Mouse (Mus musculus): ENCODE results near the gene Naa30.
"Not testable (repeated sequence)": the region's sequence is repeated elsewhere in the genome, so short reads cannot be mapped to it uniquely, and the experiment has no call there.

The Naa30 gene

GRCm38 (mm10) chr14:49171867-49172581 lies at the start of gene Naa30:
Gene Naa30, plus strand, starts transcription at chr14:49172226.
- peak; percentile 95 to 97 for DNase-seq (ENCODE audit: low read depth in 2 of 2, low spot score in 2 of 2)

- no peak for DNase-seq (ENCODE audit: low read depth in 2 of 2, low spot score in 2 of 2)
Measured at GRCm38 (mm10) chr14:49127162-49127779, 44.8 kb upstream of the Naa30 start.

- DNase-seq (ENCODE audit: low read depth in 2 of 2, low spot score in 2 of 2): no peak
Measured at GRCm38 (mm10) chr14:49128544-49129263, 43.3 kb upstream of the Naa30 start.

- no peak for DNase-seq (ENCODE audit: low read depth in 2 of 2, low spot score in 2 of 2)
Measured at GRCm38 (mm10) chr14:49132391-49132790, 39.6 kb upstream of the Naa30 start.

DNA sequence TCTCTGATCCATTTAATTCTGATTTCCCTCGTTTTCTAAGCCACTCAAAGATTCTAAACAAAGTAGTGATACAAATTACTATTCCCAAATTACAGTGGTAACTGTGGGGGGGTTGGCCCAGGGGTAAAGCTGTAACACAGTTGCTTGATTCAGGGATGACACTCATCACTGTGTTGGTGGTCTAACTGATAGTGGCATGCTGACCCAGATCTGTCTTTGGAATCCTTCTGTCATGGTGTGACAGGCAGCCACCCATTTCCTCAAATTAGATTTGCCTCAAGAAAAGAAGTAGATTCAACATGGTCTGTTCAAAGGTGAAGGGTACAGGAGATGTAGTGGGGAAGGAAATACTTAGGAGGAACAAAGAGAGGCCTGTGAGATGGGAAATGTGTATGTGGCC lies 33.9 kb upstream of the Naa30 start:
- no peak for DNase-seq (ENCODE audit: low read depth in 2 of 2, low spot score in 2 of 2)

- no peak for DNase-seq (ENCODE audit: low read depth in 2 of 2, low spot score in 2 of 2)
Measured at GRCm38 (mm10) chr14:49140756-49141155, 31.3 kb upstream of the Naa30 start.

DNA sequence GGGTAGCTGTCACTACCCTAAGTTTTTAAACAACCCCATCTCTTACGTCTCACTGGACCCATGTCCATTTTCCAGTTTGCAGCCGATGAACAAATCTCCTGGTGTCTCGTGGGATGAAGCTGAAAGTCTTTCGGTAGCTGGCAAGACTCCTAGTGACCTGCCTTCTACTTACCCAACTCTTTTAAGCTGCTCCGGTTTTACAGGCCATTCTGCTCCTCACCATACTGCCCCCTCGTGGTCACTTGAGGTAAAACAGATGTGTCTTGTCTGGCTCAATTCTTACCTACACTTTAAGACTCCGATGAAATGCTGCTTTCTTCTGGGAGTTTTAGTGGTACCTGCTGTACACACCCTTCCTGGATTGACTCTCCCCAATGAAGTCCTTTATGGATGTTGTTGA lies 18.2 kb upstream of the Naa30 start:
- DNase-seq (ENCODE audit: low read depth in 2 of 2, low spot score in 2 of 2): peak; percentile 77 to 84

DNA sequence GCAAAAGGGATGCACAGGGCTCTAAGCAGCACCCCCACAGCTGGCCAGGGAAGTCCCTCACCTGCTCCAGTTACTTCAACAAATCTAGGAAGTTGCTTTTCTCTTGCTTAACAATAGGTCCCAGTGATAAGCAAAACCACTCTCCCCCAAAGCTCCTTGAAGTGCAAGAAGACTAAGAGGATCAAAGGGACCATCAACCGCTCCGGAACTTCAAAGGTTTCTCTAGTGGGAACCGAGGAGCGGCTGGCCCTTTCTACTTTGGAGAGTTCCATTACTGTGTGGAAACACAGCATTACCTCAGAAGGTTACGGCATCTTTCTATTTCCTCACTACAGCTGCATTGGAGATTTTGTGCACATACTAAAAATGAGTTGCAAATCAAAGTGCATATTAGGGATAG lies 16.5 kb upstream of the Naa30 start:
- DNase-seq (ENCODE audit: low read depth in 2 of 2, low spot score in 2 of 2): peak; percentile 37 to 39

- no peak for DNase-seq (ENCODE audit: low read depth in 2 of 2, low spot score in 2 of 2)
Measured at GRCm38 (mm10) chr14:49158143-49158925, 13.7 kb upstream of the Naa30 start.

- DNase-seq (ENCODE audit: low read depth in 2 of 2, low spot score in 2 of 2): no peak
Measured at GRCm38 (mm10) chr14:49171286-49171685, 740 bp upstream of the Naa30 start.

GRCm38 (mm10) chr14:49172582-49172988 lies 559 bp downstream of the Naa30 start:
- peak; percentile 42 to 51 for DNase-seq (ENCODE audit: low read depth in 2 of 2, low spot score in 2 of 2)

DNA sequence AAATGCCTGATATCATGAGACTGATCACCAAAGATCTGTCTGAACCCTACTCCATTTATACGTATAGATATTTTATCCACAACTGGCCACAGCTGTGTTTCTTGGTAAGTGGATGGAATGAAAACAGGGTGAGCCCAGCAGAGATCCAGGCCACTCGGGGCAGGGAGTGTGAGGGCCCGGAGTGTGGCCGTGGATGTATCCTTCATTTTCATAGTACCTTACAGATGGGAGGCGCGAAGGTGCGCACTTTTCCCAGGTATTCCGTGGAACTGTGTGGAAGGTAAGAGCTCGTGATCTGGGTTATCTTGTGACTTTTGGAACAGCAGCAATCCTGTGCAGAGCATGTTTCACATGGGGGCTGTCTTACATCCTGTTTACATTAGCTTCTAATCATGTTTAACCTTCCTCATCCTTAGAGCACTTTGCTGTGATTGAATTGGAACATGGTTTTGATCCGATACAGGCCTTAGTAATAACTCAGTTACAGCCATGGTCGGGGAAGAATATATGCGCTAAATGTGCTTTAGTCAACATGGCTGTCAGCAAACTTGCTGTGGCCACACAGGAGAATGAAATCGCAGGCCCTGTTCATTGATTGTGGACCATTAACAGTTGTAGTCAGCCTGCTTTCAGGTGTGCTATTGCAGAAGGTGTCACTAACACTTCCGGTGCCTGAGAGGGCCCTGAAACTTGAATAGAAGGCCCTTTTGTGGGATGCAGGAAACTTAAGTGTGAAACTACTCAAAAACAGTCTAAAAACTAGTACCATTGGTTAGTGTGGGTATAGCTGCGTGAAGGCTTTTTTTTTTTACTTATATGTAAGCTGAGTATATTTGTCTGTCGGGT lies 1.5 kb downstream of the Naa30 start:
- no peak for DNase-seq (ENCODE audit: low read depth in 2 of 2, low spot score in 2 of 2)

DNA sequence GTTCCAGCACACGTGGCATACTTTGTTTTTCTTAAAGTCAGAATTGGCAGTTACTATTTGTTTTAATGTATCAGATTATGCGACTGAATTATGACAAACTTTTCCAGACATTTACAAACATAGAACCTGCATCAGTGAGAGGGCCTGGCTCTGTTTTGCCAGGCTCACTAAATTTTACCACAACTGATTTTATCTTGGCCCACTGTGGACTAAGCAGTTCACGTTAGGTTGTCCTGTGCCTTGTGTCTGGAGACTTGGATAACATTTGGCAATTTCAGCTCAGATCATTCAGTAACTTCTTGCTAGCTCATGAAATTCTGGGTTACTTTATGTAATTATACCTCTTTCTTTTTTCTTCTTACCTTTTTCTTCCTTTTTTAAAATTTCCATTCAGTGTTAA lies 7.7 kb downstream of the Naa30 start:
- DNase-seq (ENCODE audit: low read depth in 2 of 2, low spot score in 2 of 2): no peak

GRCm38 (mm10) chr14:49186270-49186669 lies 14.2 kb downstream of the Naa30 start:
- DNase-seq (ENCODE audit: low read depth in 2 of 2, low spot score in 2 of 2): no peak

GRCm38 (mm10) chr14:49197031-49197527 lies 25.1 kb downstream of the Naa30 start:
- DNase-seq (ENCODE audit: low read depth in 2 of 2, low spot score in 2 of 2): no peak

GRCm38 (mm10) chr14:49201073-49201778 lies 29.2 kb downstream of the Naa30 start:
- DNase-seq (ENCODE audit: low read depth in 2 of 2, low spot score in 2 of 2): no peak

GRCm38 (mm10) chr14:49210215-49210614 lies 38.2 kb downstream of the Naa30 start:
- not testable (repeated sequence) for DNase-seq (ENCODE audit: low read depth in 2 of 2, low spot score in 2 of 2)

DNA sequence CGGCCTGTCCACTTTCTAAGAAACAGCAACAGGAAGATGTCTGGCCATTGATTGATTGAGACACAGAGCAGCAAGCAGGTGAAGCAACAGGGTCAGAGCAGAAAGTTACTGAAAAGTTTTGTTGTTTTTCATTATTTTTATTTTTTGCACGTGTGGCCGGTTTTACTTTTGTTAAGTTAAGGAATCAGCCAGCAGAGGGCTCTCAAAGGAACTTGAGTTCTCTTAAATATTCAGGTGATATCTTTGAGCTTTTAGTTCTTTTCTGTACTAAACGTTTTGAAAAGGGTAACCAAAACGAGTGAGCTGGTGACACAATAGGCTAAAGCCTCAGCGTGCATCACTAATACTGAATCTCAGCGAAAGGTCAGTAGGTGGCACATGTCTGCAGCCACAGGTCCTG lies 46.7 kb downstream of the Naa30 start:
- no peak for DNase-seq (ENCODE audit: low read depth in 2 of 2, low spot score in 2 of 2)

DNA sequence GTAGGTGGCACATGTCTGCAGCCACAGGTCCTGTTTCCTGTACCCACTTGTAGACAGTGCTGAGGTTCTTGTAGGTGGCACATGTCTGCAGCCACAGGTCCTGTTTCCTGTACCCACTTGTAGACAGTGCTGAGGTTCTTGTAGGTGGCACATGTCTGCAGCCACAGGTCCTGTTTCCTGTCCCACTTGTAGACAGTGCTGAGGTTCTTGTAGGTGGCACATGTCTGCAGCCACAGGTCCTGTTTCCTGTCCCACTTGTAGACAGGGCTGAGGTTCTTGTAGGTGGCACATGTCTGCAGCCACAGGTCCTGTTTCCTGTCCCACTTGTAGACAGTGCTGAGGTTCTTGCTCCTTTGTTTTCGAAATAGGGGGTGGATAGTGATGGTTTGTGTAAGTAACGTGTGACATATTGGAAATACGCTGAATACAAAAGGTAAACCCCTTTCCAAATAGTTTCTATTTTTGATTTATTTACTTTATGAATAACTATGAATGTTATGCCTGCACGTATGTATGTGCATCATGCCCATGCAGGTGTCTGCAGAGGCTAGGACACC lies 47.5 kb downstream of the Naa30 start:
- peak; percentile 29 to 38 for DNase-seq (ENCODE audit: low read depth in 2 of 2, low spot score in 2 of 2)

Data from CD8-positive naive resting alpha-beta T cell, adult 2 months (primary cell).